Mouse (Mus musculus): ENCODE data around the gene Agap1. TPM values are rescaled to one million over a fixed set of nuclear protein-coding genes. Genes with fewer than 3 reads are reported as not detected.

The Agap1 gene
- polyA plus RNA-seq, 1 experiment from 2014 or later: 23.1 TPM

- WGBS: 80% methylated on average over 4 of the region's 4 CpGs
- Histone ChIP-seq H3K27ac (no peak overlapping the region), H3K27me3 (peaks cover 22% of the 10 kb centered on the region)
These were observed 459.0 kb downstream of the Agap1 start for GRCm38 (mm10) chr1:89913611-89914010.

GRCm38 (mm10) chr1:89918111-89918510, 463.5 kb downstream of the Agap1 start:
- H3K27me3 ChIP-seq: peaks cover 67% of the 10 kb centered on the region

More at GRCm38 (mm10) chr1:89913611-89914010, 459.0 kb downstream of the Agap1 start:
- no peak for ATAC-seq (ENCODE audit: insufficient number of reproducible peaks, insufficient read depth, low FRiP score, low TSS enrichment, low read depth)
- Histone ChIP-seq H3K36me3 (no peaks in the 10 kb centered on the region), H3K9ac (replicated peaks) (no peak overlapping the region), H3K9me3 (0 out of 2 replicates have a peak, but pooled peaks cover under 1% of the 10 kb centered on the region), H3K4me1 (replicated peaks) (peaks cover 7% of the 10 kb centered on the region; the same call in 1 of the 2 replicates), H3K4me3 (replicated peaks) (no peak overlapping the region), H3K4me2 (no peak overlapping the region)

GRCm38 (mm10) chr1:89919206-89919605, 464.6 kb downstream of the Agap1 start:
- H3K9ac ChIP-seq (replicated peaks): no peak overlapping the region

More at GRCm38 (mm10) chr1:89918111-89918510, 463.5 kb downstream of the Agap1 start:
- H3K4me1 ChIP-seq (replicated peaks): peaks cover 11% of the 10 kb centered on the region
- no peaks in the 10 kb centered on the region for H3K36me3 ChIP-seq
- WGBS: 19% methylated on average over 18 of the region's 18 CpGs
- H3K4me2 ChIP-seq: no peak overlapping the region
- no peak overlapping the region for H3K9ac ChIP-seq (replicated peaks)
- no peak for ATAC-seq (ENCODE audit: insufficient number of reproducible peaks, insufficient read depth, low FRiP score, low TSS enrichment, low read depth)
- no peak overlapping the region for H3K27ac ChIP-seq
- no peak overlapping the region for H3K4me3 ChIP-seq (replicated peaks)
- H3K9me3 ChIP-seq: 0 out of 2 replicates have a peak, but pooled peaks cover 4% of the 10 kb centered on the region

GRCm38 (mm10) chr1:89921806-89922205, 467.2 kb downstream of the Agap1 start:
- no peak for ATAC-seq (ENCODE audit: insufficient number of reproducible peaks, insufficient read depth, low FRiP score, low TSS enrichment, low read depth)
- WGBS: 3% methylated on average over 10 of the region's 10 CpGs
- Histone ChIP-seq H3K9ac (replicated peaks) (no peak overlapping the region), H3K27ac (no peak overlapping the region), H3K9me3 (0 out of 2 replicates have a peak, but pooled peaks cover 4% of the 10 kb centered on the region), H3K4me3 (replicated peaks) (0 out of 2 replicates have a peak overlapping the region, but pooled peaks have one; percentile 1), H3K36me3 (no peaks in the 10 kb centered on the region), H3K27me3 (peaks cover 100% of the 10 kb centered on the region), H3K4me1 (replicated peaks) (peaks cover 21% of the 10 kb centered on the region), H3K4me2 (no peak overlapping the region)

More at GRCm38 (mm10) chr1:89919206-89919605, 464.6 kb downstream of the Agap1 start:
- no peak for ATAC-seq (ENCODE audit: insufficient number of reproducible peaks, insufficient read depth, low FRiP score, low TSS enrichment, low read depth)
- WGBS: 71% methylated on average over 6 of the region's 6 CpGs
- no peak overlapping the region for H3K4me2 ChIP-seq
- H3K27ac ChIP-seq: no peak overlapping the region
- H3K4me3 ChIP-seq (replicated peaks): no peak overlapping the region
- no peaks in the 10 kb centered on the region for H3K36me3 ChIP-seq
- 0 out of 2 replicates have a peak, but pooled peaks cover 4% of the 10 kb centered on the region for H3K9me3 ChIP-seq
- peaks cover 17% of the 10 kb centered on the region for H3K4me1 ChIP-seq (replicated peaks)
- H3K27me3 ChIP-seq: peaks cover 77% of the 10 kb centered on the region

- 0 out of 2 replicates have a peak, but pooled peaks cover 4% of the 10 kb centered on the region for H3K9me3 ChIP-seq
- ATAC-seq (ENCODE audit: insufficient number of reproducible peaks, insufficient read depth, low FRiP score, low TSS enrichment, low read depth): no peak
- H3K9ac ChIP-seq (replicated peaks): 0 out of 2 replicates have a peak overlapping the region, but pooled peaks have one; percentile 2
- H3K27ac ChIP-seq: no peak overlapping the region
- no peaks in the 10 kb centered on the region for H3K36me3 ChIP-seq
- peak overlapping the region; percentile 51; the same call in 1 of the 2 replicates for H3K4me2 ChIP-seq
- peak overlapping the region; percentile 25 for H3K4me3 ChIP-seq (replicated peaks)
- WGBS: 2% methylated on average over 7 of the region's 7 CpGs
- H3K4me1 ChIP-seq (replicated peaks): peaks cover 26% of the 10 kb centered on the region
- H3K27me3 ChIP-seq: peaks cover 100% of the 10 kb centered on the region
These were observed 467.7 kb downstream of the Agap1 start for GRCm38 (mm10) chr1:89922282-89922681.

GRCm38 (mm10) chr1:89922883-89923641, 468.5 kb downstream of the Agap1 start:
- no peak for ATAC-seq (ENCODE audit: insufficient number of reproducible peaks, insufficient read depth, low FRiP score, low TSS enrichment, low read depth)
- Histone ChIP-seq H3K27me3 (peaks cover 100% of the 10 kb centered on the region), H3K4me3 (replicated peaks) (peak overlapping the region; percentile 25), H3K27ac (no peak overlapping the region), H3K36me3 (no peaks in the 10 kb centered on the region), H3K4me2 (peak overlapping the region; percentile 51), H3K9ac (replicated peaks) (0 out of 2 replicates have a peak overlapping the region, but pooled peaks have one; percentile 2), H3K4me1 (replicated peaks) (peaks cover 30% of the 10 kb centered on the region), H3K9me3 (0 out of 2 replicates have a peak, but pooled peaks cover 4% of the 10 kb centered on the region)
- 2% methylated on average over 40 of the region's 41 CpGs for WGBS

GRCm38 (mm10) chr1:89923642-89924020, 469.0 kb downstream of the Agap1 start:
- peaks cover 33% of the 10 kb centered on the region for H3K4me1 ChIP-seq (replicated peaks)
- ATAC-seq (ENCODE audit: insufficient number of reproducible peaks, insufficient read depth, low FRiP score, low TSS enrichment, low read depth): no peak
- H3K36me3 ChIP-seq: no peaks in the 10 kb centered on the region
- no peak overlapping the region for H3K27ac ChIP-seq
- H3K4me3 ChIP-seq (replicated peaks): peak overlapping the region; percentile 25
- H3K9me3 ChIP-seq: 0 out of 2 replicates have a peak, but pooled peaks cover 4% of the 10 kb centered on the region
- WGBS: 8% methylated on average over 14 of the region's 14 CpGs
- H3K4me2 ChIP-seq: peak overlapping the region; percentile 51
- peaks cover 100% of the 10 kb centered on the region for H3K27me3 ChIP-seq
- 0 out of 2 replicates have a peak overlapping the region, but pooled peaks have one; percentile 1 for H3K9ac ChIP-seq (replicated peaks)

GRCm38 (mm10) chr1:89925501-89926190, 471.0 kb downstream of the Agap1 start:
- Histone ChIP-seq H3K9ac (replicated peaks) (no peak overlapping the region), H3K36me3 (no peaks in the 10 kb centered on the region), H3K4me1 (replicated peaks) (peaks cover 48% of the 10 kb centered on the region), H3K27me3 (peaks cover 100% of the 10 kb centered on the region), H3K4me2 (no peak overlapping the region), H3K27ac (no peak overlapping the region), H3K4me3 (replicated peaks) (no peak overlapping the region), H3K9me3 (no peaks in the 10 kb centered on the region)
- 21% methylated on average over 12 of the region's 12 CpGs for WGBS
- no peak for ATAC-seq (ENCODE audit: insufficient number of reproducible peaks, insufficient read depth, low FRiP score, low TSS enrichment, low read depth)

GRCm38 (mm10) chr1:89926583-89927060, 472.0 kb downstream of the Agap1 start:
- H3K36me3 ChIP-seq: no peaks in the 10 kb centered on the region
- peaks cover 100% of the 10 kb centered on the region for H3K27me3 ChIP-seq
- H3K27ac ChIP-seq: no peak overlapping the region
- H3K4me2 ChIP-seq: peak overlapping the region; percentile 59
- ATAC-seq (ENCODE audit: insufficient number of reproducible peaks, insufficient read depth, low FRiP score, low TSS enrichment, low read depth): no peak
- H3K9ac ChIP-seq (replicated peaks): no peak overlapping the region
- H3K4me3 ChIP-seq (replicated peaks): peak overlapping the region; percentile 37
- WGBS: 16% methylated on average over 9 of the region's 9 CpGs
- no peaks in the 10 kb centered on the region for H3K9me3 ChIP-seq
- peaks cover 58% of the 10 kb centered on the region for H3K4me1 ChIP-seq (replicated peaks)

- 1% methylated on average over 36 of the region's 36 CpGs for WGBS
- peak overlapping the region; percentile 37 for H3K4me3 ChIP-seq (replicated peaks)
- H3K36me3 ChIP-seq: no peaks in the 10 kb centered on the region
- ATAC-seq (ENCODE audit: insufficient number of reproducible peaks, insufficient read depth, low FRiP score, low TSS enrichment, low read depth): no peak
- H3K4me2 ChIP-seq: peak overlapping the region; percentile 59
- no peak overlapping the region for H3K27ac ChIP-seq
- peaks cover 59% of the 10 kb centered on the region for H3K4me1 ChIP-seq (replicated peaks)
- peaks cover 100% of the 10 kb centered on the region for H3K27me3 ChIP-seq
- H3K9me3 ChIP-seq: no peaks in the 10 kb centered on the region
- no peak overlapping the region for H3K9ac ChIP-seq (replicated peaks)
These were observed 472.6 kb downstream of the Agap1 start for GRCm38 (mm10) chr1:89927061-89927661.
